Mouse (Mus musculus) retina, adult 2 months (tissue): Measurements from ENCODE around the gene Ccdc148.

Experiments
- DNase-seq: peaks from one replicate; pipeline ENCODE4 v3.0.0-alpha.2; 2012; ENCODE audit warnings: low read depth, low spot score

Gene Ccdc148

DNA sequence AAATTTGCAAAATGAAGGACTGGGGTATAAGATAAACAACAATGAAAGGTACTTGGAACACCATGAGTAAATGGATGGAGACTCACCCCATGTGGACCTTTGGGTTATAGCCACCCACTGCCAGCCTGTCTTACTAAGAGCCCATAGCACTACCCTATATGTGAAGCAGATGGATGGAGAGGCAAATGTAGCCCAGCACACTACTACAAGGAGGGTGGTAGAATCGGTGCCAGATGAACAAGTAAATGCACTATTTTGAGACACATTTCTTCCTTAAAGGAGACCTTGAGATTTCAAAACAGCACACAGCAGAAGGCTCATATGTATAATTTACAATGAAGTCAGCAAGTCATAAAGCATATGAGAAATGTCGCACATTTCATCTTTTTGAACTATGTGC is 234.9 kb downstream of the Ccdc148 start:
- DNase-seq, result no peak

DNA sequence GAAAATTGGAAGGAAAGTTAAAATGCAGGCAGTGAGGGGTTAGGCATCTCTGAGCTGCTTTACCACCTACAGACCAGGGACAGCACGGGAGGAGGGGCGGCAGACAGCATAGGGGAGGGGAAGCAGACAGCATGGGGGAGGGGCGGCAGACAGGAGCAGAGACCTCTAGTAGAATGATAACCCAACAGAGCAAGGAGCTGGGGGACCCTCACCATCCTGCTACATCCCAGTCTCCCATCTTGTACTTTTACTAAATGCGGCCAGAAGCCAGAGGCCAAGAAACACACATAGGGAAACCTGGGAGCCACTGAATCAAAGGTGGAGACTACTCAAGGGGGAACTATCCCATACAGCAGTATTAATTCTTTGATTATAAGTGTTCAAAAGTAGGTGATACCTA is 242.1 kb downstream of the Ccdc148 start:
- no peak for DNase-seq

DNA sequence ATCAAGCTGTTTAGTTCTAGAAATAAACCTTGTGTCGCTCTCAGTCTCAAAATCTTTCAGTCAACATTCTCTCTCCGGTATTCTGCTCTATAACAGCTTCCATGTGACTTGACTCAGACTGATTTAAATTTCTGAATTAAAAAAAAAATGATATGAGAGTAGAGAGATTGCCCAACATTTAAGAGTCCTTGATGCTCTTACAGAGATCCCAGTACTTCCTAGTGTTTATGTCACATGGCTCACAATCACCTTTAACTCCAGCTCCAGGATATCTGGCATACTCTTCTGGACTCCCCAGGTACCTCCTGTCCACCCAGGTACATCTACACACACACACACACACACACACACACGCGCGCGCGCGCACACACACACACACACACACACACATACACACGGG is 248.1 kb downstream of the Ccdc148 start:
- no peak for DNase-seq

GRCm38 (mm10) chr2:58906814-58907516 is 253.5 kb downstream of the Ccdc148 start:
- no peak for DNase-seq

GRCm38 (mm10) chr2:58905057-58905456 is 255.4 kb downstream of the Ccdc148 start:
- DNase-seq, result no peak

DNA sequence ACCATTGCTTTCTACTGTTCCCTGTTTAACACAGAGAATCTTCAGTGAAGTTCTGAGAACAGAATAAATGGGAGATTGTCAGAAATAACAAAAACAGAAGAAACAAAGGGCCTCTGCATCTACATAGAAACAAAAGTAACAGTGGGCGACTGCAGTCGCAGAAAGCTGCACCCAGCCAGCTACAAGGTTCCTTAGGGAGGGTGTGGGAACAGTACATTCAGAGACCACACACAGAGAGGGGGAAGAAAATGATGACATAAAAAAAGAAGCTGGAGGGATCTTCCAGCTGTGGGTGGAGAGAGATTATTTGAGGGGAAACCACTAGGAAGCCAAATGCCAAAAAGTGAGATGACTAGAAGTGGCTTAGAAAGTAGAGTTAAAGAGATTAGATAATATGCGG is 280.6 kb downstream of the Ccdc148 start:
- DNase-seq, result no peak

DNA sequence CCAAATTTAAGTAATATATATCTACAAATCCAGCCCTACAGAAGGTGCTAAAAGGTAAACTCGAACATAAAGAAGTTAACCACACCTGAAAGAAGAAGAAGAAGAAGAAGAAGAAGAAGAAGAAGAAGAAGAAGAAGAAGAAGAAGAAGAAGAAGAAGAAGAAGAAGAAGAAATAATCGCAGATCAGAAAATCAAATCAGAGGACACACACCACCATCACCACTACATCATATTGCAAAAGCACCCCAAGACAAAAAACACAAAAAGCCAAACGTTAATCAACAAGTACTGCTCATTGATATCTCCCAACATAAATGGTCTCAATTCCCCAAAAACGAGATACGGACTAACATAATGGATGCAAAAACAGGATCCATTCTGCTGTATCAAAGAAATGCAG is 301.3 kb downstream of the Ccdc148 start, which contains the start of gene Gm11099:
Gene Gm11099 (plus strand): TSS at position 301 of the 400 bp plus-strand sequence.
- DNase-seq, result no peak

DNA sequence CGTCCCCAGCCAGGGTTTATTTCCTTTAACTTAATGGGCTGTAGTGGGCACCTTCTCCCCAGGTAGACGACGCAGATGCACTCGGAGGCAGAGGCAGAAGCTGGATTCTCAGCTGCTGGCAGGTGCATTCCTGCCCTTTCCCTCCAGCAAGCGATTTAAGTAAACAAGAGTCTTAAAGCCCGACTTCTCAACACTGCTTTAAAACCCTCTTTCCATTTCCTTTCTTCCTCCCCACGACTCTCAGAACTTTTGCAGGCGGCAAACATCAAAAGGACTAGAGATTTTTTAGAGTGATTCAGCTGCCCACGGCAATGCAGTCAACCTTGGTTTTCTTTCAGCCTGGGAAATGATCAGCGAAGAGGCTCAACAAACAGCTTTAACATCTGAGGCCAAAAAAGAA is 316.0 kb downstream of the Ccdc148 start:
- DNase-seq, result no peak

DNA sequence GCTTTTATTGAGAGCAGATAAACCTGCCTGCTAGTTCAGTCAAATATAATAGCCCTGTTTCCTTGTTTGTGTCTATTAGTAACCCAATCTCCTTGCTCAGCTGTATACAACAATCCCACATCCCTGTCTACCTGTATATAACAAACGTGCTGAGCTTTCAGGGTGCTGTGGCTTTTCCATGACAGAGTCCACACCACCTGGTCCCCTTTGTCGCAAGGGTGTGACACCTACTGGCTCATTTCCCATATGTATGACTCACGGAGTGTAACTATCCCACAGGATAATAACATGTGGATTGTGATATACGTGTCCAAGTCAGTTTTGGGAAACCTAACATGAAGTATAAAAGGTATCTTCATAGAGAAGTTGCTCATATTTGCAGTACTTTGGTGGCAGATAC is 318.0 kb downstream of the Ccdc148 start:
- no peak for DNase-seq

GRCm38 (mm10) chr2:58841021-58841420 is 319.5 kb downstream of the Ccdc148 start:
- DNase-seq, result no peak

DNA sequence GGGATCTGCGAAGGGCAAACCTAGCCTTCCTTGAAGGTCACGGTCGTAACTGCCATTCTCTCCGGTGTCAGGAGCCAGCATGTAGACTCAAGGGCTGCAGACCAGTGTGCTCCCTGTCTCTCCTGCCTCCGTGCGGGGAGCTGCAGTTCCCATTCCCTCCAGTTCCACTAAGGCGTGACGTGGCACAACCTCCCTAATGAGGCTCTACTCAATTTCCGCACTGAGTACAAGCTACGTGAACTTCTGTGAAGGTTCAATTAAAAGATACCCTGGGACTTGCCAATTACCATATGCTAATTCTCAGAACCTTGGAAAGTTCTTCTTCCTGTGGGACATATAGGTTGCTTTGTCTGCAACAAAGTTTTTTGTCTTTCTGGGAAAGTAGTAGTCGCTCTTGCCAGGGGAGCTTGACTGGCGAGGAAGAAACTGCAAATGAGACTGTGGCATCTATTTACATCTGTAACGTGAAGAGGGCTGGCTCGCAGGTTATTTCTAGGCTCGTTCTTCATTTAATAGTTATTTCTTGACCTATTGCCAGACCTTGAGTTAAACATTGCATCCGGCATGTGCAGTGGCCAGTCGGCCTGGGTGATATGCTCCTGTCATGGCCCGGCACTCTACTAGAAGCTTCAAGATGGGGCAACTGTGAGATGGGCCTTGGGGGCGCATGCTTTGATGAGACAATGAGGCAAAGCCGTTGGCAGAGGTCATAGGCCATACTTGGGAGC is 328.1 kb downstream of the Ccdc148 start:
- DNase-seq, result no peak

- DNase-seq, result no peak
Measured at GRCm38 (mm10) chr2:58829981-58830742, 330.3 kb downstream of the Ccdc148 start.

GRCm38 (mm10) chr2:58828910-58829600 is 331.4 kb downstream of the Ccdc148 start:
- DNase-seq, result no peak

- DNase-seq, result no peak
Measured at GRCm38 (mm10) chr2:58812941-58813340, 347.5 kb downstream of the Ccdc148 start.

- no peak for DNase-seq
Measured at GRCm38 (mm10) chr2:58799623-58800022, 360.9 kb downstream of the Ccdc148 start.

GRCm38 (mm10) chr2:58799126-58799525 is 361.4 kb downstream of the Ccdc148 start:
- DNase-seq, result no peak

DNA sequence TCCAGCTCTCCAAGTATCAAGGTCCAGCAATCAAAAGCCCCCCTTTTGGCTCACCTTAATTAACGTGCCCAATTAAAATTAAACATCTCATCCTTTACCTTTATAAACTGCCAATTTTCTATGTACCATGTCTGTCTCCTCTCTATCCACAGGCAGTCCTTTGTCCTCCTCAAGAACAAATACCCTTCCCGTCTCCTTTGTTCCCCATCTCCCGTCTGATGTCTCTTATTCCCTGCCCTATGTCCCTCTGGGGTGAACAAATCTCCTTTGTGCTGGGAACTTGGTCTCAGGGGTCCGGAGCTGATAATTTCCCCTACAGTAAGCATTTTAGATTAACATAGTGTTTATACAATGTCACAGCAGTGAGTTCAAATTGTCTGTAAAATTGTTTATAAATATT is 363.0 kb downstream of the Ccdc148 start:
- no peak for DNase-seq

DNA sequence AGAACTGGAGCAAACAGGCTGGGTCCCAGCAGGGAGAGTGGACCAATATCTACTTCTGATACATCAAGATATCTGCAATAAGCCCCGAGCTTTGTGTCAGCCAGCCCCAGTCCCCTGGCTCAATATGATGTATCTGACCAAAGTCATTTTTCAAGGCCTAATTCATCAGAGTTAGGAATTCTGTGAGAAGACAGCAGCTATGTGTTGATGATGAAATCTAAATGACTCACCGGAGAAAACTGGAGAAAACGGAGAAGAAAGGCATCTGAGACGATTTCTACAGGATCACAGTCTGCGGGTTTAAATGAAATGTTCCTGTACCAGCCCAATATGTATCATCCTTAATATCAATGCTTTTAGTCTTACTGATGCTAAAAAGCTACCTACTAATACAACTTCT is 365.1 kb downstream of the Ccdc148 start:
- no peak for DNase-seq

DNA sequence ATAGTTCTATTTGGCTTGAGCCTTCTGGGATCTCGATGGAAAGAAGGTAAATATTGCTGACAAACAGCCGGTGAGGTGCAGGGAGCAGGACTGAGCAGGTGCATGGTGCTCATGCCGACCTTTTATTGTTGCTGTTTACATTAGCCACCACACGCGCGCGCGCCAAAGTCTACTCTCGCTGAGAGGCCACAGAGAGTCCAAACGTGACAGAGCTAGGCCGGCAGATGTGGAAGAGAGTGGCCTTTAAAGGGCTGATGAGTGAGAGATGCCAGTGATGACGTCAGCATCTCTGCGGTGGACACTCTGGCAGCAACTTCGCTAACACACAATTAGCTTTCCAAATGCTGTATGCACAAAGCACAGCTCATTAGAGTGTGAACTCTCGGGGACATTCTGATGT is 366.0 kb downstream of the Ccdc148 start:
- no peak for DNase-seq

GRCm38 (mm10) chr2:58790361-58790760 is 370.1 kb downstream of the Ccdc148 start:
- DNase-seq, result no peak

GRCm38 (mm10) chr2:58789934-58790333 is 370.5 kb downstream of the Ccdc148 start:
- no peak for DNase-seq

DNA sequence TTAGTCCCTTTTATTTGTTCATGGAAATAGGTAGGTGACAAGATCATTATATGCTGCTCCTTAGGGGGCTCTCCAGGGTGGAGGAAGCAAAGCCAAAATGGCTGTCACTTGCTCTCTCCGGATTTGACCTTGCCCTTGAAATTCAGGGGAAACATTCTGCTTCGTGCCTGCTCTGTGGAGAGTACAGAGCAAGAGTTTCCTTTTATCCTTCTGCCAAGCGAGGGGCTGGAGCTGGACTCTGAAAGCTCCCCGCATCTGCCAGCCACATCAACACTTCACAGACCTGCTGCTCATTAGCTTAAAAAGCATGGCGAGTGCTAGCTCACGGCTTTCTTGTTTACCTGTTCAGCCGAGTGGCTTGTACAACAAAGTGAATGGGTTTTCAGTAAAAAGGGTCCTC is 373.1 kb downstream of the Ccdc148 start:
- DNase-seq, result no peak
